Mouse (Mus musculus): Measurements from ENCODE around the gene Hexdc. TPM values are rescaled to one million over a fixed set of nuclear protein-coding genes. Genes with fewer than 3 reads are reported as not detected.
A peak's percentile ranks its signal among the peaks of the same experiment; 100 is the strongest.

Gene Hexdc
- polyA plus RNA-seq, 1 experiment, result not detected

- WGBS, result 88% methylated on average over 5 of the region's 5 CpGs
- Histone ChIP-seq H3K27ac (ENCODE audit: insufficient read depth, low read depth, low read length) (no peak overlapping the region), H3K4me3 (ENCODE audit: insufficient read depth, low read depth, low read length) (no peak overlapping the region), H3K4me1 (ENCODE audit: control insufficient read depth, insufficient read depth, low read length) (no peaks in the 10 kb centered on the region)
- TF ChIP-seq CTCF (IDR thresholded peaks at IDR 0.05; ENCODE audit: insufficient read depth, low read depth, low read length) (no peak), POLR2A (IDR thresholded peaks at IDR 0.05; ENCODE audit: insufficient read depth, low read depth, low read length) (no peak)
Observed at GRCm38 (mm10) chr11:121220771-121221170, 16.5 kb downstream of the Hexdc start.

- TF ChIP-seq POLR2A (IDR thresholded peaks at IDR 0.05; ENCODE audit: insufficient read depth, low read depth, low read length), result no peak
- no peak for TF ChIP-seq CTCF (IDR thresholded peaks at IDR 0.05; ENCODE audit: insufficient read depth, low read depth, low read length)
- Histone ChIP-seq H3K4me3 (ENCODE audit: insufficient read depth, low read depth, low read length) (no peak overlapping the region), H3K27ac (ENCODE audit: insufficient read depth, low read depth, low read length) (no peak overlapping the region), H3K4me1 (ENCODE audit: control insufficient read depth, insufficient read depth, low read length) (no peaks in the 10 kb centered on the region)
- 76% methylated on average over 6 of the region's 6 CpGs for WGBS
Observed at GRCm38 (mm10) chr11:121221321-121222010, 17.2 kb downstream of the Hexdc start.

GRCm38 (mm10) chr11:121228129-121229017 is 24.1 kb downstream of the Hexdc start:
- Histone ChIP-seq H3K4me1 (ENCODE audit: control insufficient read depth, insufficient read depth, low read length) (peaks cover 10% of the 10 kb centered on the region), H3K27ac (ENCODE audit: insufficient read depth, low read depth, low read length) (no peak overlapping the region), H3K4me3 (ENCODE audit: insufficient read depth, low read depth, low read length) (peak overlapping the region; percentile 69)
- 9% methylated on average over 21 of the region's 21 CpGs for WGBS
- TF ChIP-seq POLR2A (IDR thresholded peaks at IDR 0.05; ENCODE audit: insufficient read depth, low read depth, low read length) (no peak), CTCF (IDR thresholded peaks at IDR 0.05; ENCODE audit: insufficient read depth, low read depth, low read length) (no peak)

- no peak within 1 kb of the TSS for H3K27ac ChIP-seq (ENCODE audit: insufficient read depth, low read depth, low read length)
- WGBS, result under 1% methylated on average over 23 of the region's 23 CpGs
- peaks cover 10% of the 10 kb centered on the region for H3K4me1 ChIP-seq (ENCODE audit: control insufficient read depth, insufficient read depth, low read length)
- TF ChIP-seq CTCF (IDR thresholded peaks at IDR 0.05; ENCODE audit: insufficient read depth, low read depth, low read length) (no peak; the same call in 1 of the 2 replicates), POLR2A (IDR thresholded peaks at IDR 0.05; ENCODE audit: insufficient read depth, low read depth, low read length) (peak; percentile 20; the same call in 1 of the 2 replicates)
- H3K4me3 ChIP-seq (ENCODE audit: insufficient read depth, low read depth, low read length), result peak within 1 kb of the TSS; percentile 69
Observed at GRCm38 (mm10) chr11:121229018-121229439, 24.8 kb downstream of the Hexdc start, which contains the start of gene Cybc1. Cybc1 (minus strand) TSS chr11:121229322.

GRCm38 (mm10) chr11:121231191-121231590 is 27.0 kb downstream of the Hexdc start:
- no peak overlapping the region for H3K4me3 ChIP-seq (ENCODE audit: insufficient read depth, low read depth, low read length)
- H3K4me1 ChIP-seq (ENCODE audit: control insufficient read depth, insufficient read depth, low read length), result peaks cover 10% of the 10 kb centered on the region
- TF ChIP-seq CTCF (IDR thresholded peaks at IDR 0.05; ENCODE audit: insufficient read depth, low read depth, low read length), result no peak
- TF ChIP-seq POLR2A (IDR thresholded peaks at IDR 0.05; ENCODE audit: insufficient read depth, low read depth, low read length), result no peak
- WGBS, result 68% methylated on average over 4 of the region's 4 CpGs
- no peak overlapping the region for H3K27ac ChIP-seq (ENCODE audit: insufficient read depth, low read depth, low read length)

- 47% methylated on average over 4 of the region's 4 CpGs for WGBS
- 0 out of 2 replicates have a peak overlapping the region, but pooled peaks have one; percentile 21 for H3K27ac ChIP-seq (ENCODE audit: insufficient read depth, low read depth, low read length)
Observed at GRCm38 (mm10) chr11:121231628-121232291, 27.5 kb downstream of the Hexdc start.

GRCm38 (mm10) chr11:121232706-121233105 is 28.5 kb downstream of the Hexdc start:
- Histone ChIP-seq H3K27ac (ENCODE audit: insufficient read depth, low read depth, low read length) (no peak overlapping the region), H3K4me1 (ENCODE audit: control insufficient read depth, insufficient read depth, low read length) (peaks cover 9% of the 10 kb centered on the region), H3K4me3 (ENCODE audit: insufficient read depth, low read depth, low read length) (no peak overlapping the region)
- TF ChIP-seq POLR2A (IDR thresholded peaks at IDR 0.05; ENCODE audit: insufficient read depth, low read depth, low read length), result no peak
- TF ChIP-seq CTCF (IDR thresholded peaks at IDR 0.05; ENCODE audit: insufficient read depth, low read depth, low read length), result no peak
- WGBS, result 43% methylated on average over 4 of the region's 4 CpGs

More at GRCm38 (mm10) chr11:121231628-121232291, 27.5 kb downstream of the Hexdc start:
- Histone ChIP-seq H3K4me1 (ENCODE audit: control insufficient read depth, insufficient read depth, low read length) (peaks cover 10% of the 10 kb centered on the region), H3K4me3 (ENCODE audit: insufficient read depth, low read depth, low read length) (no peak overlapping the region)
- TF ChIP-seq CTCF (IDR thresholded peaks at IDR 0.05; ENCODE audit: insufficient read depth, low read depth, low read length), result no peak
- no peak for TF ChIP-seq POLR2A (IDR thresholded peaks at IDR 0.05; ENCODE audit: insufficient read depth, low read depth, low read length)

- Histone ChIP-seq H3K27ac (ENCODE audit: insufficient read depth, low read depth, low read length) (no peak overlapping the region), H3K4me1 (ENCODE audit: control insufficient read depth, insufficient read depth, low read length) (peaks cover 2% of the 10 kb centered on the region), H3K4me3 (ENCODE audit: insufficient read depth, low read depth, low read length) (no peak overlapping the region)
- WGBS, result 32% methylated on average over 9 of the region's 9 CpGs
- TF ChIP-seq POLR2A (IDR thresholded peaks at IDR 0.05; ENCODE audit: insufficient read depth, low read depth, low read length) (no peak), CTCF (IDR thresholded peaks at IDR 0.05; ENCODE audit: insufficient read depth, low read depth, low read length) (no peak)
Observed at GRCm38 (mm10) chr11:121235475-121236238, 31.4 kb downstream of the Hexdc start.

Measured in olfactory bulb, adult 2 months (tissue).